Mouse (Mus musculus): ENCODE measurements at regions not wholly inside any gene's neighbourhood (a gene's known extent, or its start where the extent isn't known, plus 50 kb on each side); places are given as distances from the start of the nearest gene placed in this dataset.

- DNase-seq (ENCODE audit: low spot score): no peak
Observed at GRCm38 (mm10) chr3:83689068-83689976, 76.8 kb upstream of the Sfrp2 start.

DNA sequence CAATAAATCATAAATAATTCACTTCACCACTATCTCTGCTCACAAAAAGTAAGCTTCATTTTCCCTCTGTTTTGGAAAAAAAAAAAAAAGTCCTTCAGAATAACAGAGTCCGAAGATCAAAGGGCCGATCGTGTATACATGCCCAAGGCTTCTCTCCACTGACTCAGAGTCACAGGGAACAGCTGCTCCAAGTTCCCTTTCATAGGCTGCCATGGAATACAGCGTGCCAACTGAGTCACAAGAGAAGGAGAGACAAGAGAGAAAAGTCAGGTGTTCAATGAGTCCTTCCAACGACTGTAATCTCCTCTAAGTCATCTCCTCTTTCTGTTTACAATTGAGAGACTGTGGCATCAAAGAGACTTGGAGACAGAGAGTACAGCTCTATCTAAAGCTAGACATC, 71.6 kb upstream of the Sfrp2 start:
- no peak for DNase-seq (ENCODE audit: low spot score)

DNA sequence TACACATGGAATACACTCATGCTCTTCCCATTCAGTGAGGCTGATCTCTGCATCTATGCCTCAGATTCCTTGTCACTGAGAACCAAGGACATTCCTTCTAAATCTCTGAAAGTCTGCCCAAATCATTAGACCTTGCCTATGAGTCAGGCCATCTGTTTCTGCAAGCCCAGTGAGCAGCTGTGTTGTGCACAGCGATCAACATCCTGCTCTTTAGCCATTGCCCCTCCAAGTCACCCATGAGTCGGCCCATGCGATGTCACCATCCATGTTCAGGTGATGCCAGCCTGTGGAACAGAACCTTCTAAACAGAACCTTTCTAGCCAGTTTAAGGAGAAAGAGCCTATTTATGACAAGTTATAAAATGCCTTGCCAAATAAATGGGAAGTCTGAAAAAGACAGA, 66.4 kb upstream of the Sfrp2 start:
- no peak for DNase-seq (ENCODE audit: low spot score)

DNA sequence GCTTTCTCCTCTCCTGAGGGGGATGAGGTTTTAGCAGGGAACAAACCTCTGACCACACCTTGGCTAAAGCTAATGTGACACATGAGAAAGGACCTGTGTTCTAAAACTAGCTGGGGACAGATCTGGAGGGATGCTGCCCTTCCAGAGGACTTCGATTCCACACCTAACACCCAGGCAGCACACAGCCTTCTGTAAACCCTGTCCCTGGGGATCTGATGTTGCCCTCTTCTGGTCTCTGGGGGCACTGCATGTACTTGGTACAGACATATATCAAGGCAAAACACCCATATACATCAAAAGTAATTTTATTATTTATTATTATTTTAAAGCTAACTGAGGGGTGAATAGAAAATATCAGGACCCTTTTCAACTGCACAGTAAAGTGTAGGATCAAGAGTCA, 65.0 kb upstream of the Sfrp2 start:
- DNase-seq (ENCODE audit: low spot score): peak; percentile 39

DNA sequence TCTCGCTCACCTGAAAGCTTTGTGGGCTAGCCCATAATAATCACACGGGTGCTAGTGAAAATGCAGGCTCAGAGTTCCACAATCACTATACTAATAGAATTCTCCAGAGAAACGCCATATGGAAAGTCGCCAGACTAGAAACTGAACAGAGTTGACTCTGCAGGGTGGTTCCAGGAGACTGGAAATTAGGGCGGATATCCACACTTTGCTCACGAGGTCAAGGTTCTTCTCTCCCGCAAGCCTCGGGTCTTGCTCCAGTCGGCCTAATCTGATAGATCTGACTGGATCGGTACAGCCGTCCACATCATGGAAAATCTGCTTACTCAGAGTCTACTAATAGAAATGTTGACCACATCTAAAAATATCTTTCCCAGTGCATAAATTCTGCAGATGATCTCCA, 61.6 kb upstream of the Sfrp2 start:
- DNase-seq (ENCODE audit: low spot score): no peak

DNA sequence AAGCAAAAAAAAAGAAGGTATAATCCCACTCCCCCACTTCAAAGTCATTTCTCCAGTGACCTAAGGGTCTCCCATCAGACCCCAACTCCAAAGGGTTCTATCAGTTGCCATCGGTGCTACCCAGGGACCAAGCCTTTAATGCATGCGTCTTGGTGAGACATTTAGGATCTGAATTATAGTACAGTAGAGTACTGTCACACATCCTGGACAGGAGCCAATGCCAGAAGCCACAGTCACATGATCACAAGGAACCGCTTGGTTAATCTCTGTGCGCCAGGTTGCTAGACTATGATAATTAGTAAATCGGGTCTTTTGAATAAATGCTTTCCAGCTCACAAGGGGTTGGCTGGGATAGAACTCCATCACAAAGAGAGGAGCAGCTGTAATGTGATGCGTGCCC, 60.9 kb upstream of the Sfrp2 start:
- DNase-seq (ENCODE audit: low spot score): no peak

- DNase-seq (ENCODE audit: low spot score): peak; percentile 9
Observed at GRCm38 (mm10) chr3:83706531-83707243, 59.4 kb upstream of the Sfrp2 start.

DNA sequence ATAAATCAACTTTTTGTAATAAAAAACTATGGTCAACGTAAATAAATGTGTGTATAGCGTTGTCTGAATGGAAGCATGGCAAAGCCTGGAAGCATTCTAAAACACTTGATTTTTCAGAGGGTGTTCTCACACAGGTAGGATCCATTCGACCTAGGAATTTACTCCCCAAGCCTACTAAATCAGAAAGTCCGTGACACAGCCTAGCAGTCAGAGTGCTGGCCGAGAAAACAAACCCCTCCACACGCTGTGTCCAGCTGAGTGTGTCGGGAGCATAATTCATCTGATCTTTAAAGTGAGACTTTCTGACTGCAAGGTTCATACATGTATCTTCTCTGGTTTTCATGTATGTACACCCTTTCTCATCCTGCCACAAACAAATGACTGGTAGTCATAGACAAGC, 58.8 kb upstream of the Sfrp2 start:
- DNase-seq (ENCODE audit: low spot score): no peak

DNA sequence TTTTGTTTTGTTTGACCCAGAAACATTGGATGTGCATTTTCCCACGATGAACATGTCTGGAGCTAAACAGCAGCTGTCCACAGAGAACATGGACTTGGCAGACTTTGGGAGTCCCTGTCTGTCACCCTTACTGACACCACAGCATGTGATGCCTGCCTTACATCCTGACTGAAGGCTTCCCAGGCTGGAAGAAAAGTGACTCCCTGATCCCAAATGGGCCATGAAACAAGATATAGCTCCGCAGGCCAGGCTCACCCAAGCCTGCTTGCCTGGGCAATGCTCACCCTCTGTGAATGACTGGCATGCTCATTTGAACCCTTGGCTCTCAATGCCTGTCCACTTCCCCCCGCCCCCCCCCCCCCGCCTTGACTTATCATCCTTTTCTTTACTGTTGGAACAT, 57.1 kb upstream of the Sfrp2 start:
- no peak for DNase-seq (ENCODE audit: low spot score)

GRCm38 (mm10) chr3:83709531-83709930, 56.6 kb upstream of the Sfrp2 start:
- DNase-seq (ENCODE audit: low spot score): no peak

DNA sequence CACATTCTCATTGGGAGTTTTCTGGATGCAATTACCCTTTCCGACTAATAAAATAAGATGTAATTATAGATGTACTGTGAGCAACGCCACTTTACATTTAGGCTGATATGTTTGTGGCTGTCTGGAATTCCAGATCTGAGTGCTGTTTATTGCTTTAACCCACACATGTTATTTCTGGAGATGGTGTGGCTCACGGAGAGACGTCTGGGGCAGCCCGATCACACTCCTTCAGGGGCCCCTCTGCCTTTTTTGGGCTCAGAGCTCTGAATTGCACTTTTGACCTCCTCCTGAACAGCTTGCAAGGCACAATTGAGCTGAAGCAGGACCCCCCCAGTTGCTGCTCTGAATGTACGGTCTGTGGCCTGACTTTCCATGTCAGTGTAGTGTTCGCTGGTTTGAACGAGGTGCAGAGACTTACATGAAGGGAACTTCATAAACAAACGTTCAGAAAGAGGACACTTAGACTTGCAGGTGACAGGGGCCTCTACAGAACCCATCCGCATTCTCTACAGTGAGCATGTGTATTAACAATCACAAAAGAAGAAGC, 55.1 kb upstream of the Sfrp2 start:
- DNase-seq (ENCODE audit: low spot score): no peak

- no peak for DNase-seq (ENCODE audit: low spot score)
Observed at GRCm38 (mm10) chr3:83712355-83712754, 53.8 kb upstream of the Sfrp2 start.

DNA sequence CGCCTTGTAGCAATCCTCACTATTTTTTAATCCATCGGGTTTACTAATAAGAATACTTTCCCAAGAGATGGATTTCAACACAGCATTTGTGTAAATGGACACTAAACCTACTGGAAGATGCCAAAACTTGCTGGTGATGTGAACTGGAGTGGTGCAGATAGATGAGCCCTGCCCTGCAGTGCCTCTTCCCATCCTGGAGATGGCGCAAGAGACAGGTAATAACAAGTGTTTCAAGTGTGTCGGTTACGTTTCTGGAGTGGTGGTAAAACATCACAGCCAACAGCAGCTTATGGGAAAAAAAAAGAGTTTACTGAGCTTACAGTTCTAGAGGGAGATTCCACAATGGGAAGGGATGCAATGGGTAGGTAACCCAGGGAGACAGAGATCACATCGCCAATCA, 51.5 kb upstream of the Sfrp2 start:
- no peak for DNase-seq (ENCODE audit: low spot score)
